ENCODE assay signal across 8 mouse cellular contexts in genomic region chr5:149713170-149713774, GRCm38 (mm10). TPM values are rescaled to one million over a fixed set of nuclear protein-coding genes. Genes with fewer than 3 reads are reported as not detected.
DNase-seq lines count a peak whose midpoint lies in the region; ATAC-seq and TF ChIP-seq lines count a peak whose summit lies in the region.

No protein-coding gene starts in this region.

- peak; percentile 5 for DNase-seq in cerebellum, adult 11 months
- DNase-seq in G1E (ENCODE audit: low spot score), result no peak
- peak; percentile 14 for DNase-seq in large intestine, adult 2 months (ENCODE audit: low read depth, low spot score)
- peak; percentile 10 for DNase-seq in skeletal muscle tissue, adult 2 months (ENCODE audit: low read depth, low spot score)

- peak overlapping the region; percentile 65 for H3K4me2 ChIP-seq in heart, embryonic 12.5 days

- no peak for ATAC-seq in cerebellum, adult (ENCODE audit: insufficient number of reproducible peaks, low FRiP score, low TSS enrichment)
- no peak for ATAC-seq in G1E (ENCODE audit: extremely low read depth, insufficient number of reproducible peaks, low FRiP score, poor library complexity, severe bottlenecking)
- peak; percentile 56; the same call in 1 of the 2 replicates for ATAC-seq in common myeloid progenitor, adult 5-6 weeks (replicated peaks; ENCODE audit: low read depth, poor library complexity, severe bottlenecking)
- no peak for ATAC-seq in heart, embryonic 12.5 days (ENCODE audit: insufficient number of reproducible peaks, low FRiP score)
- ATAC-seq in megakaryocyte-erythroid progenitor cell, adult 5-6 weeks (replicated peaks; ENCODE audit: low FRiP score, low TSS enrichment, poor library complexity, severe bottlenecking), result peak; percentile 67

- WGBS in heart, embryonic 12.5 days, result 34% methylated on average over 11 of the region's 11 CpGs
- WGBS in large intestine, adult 2 months, result 54% methylated on average over 11 of the region's 11 CpGs

- no peaks in the 10 kb centered on the region for H3K27me3 ChIP-seq in G1E (ENCODE audit: insufficient read depth, low read length)
- no peaks in the 10 kb centered on the region for H3K27me3 ChIP-seq in heart, embryonic 12.5 days (replicated peaks)

- H3K36me3 ChIP-seq in G1E (replicated peaks), result peaks cover 53% of the 10 kb centered on the region
- H3K36me3 ChIP-seq in heart, embryonic 12.5 days, result peaks cover 8% of the 10 kb centered on the region; the same call in 1 of the 2 replicates

- H3K9ac ChIP-seq in heart, embryonic 12.5 days, result no peak overlapping the region

- TF ChIP-seq CTCF in G1E (IDR thresholded peaks at IDR 0.05; ENCODE audit: low read depth, low read length), result peak; percentile 15; the same call in 1 of the 2 replicates

- peaks cover 6% of the 10 kb centered on the region; the same call in 1 of the 2 replicates for H3K9me3 ChIP-seq in G1E (replicated peaks)
- H3K9me3 ChIP-seq in heart, embryonic 12.5 days (replicated peaks), result peaks cover 7% of the 10 kb centered on the region; the same call in 1 of the 2 replicates

- H3K4me3 ChIP-seq in G1E (ENCODE audit: low read depth, low read length), result no peak overlapping the region
- H3K4me3 ChIP-seq in heart, embryonic 12.5 days, result peak overlapping the region; percentile 40

- H3K27ac ChIP-seq in heart, embryonic 12.5 days (ENCODE audit: poor library complexity, severe bottlenecking), result no peak overlapping the region

- no peaks in the 10 kb centered on the region for H3K4me1 ChIP-seq in G1E (ENCODE audit: insufficient read depth, low read depth, low read length)
- H3K4me1 ChIP-seq in heart, embryonic 12.5 days (replicated peaks), result no peaks in the 10 kb centered on the region

RNA-seq across cellular contexts. Expression of gene B3glct, which starts 35.2 kb away (rescaled TPM):
- 15.4 and 18.1 TPM in 2 replicates for total RNA-seq in G1E (2014; fragmentation: Nextera tagmentation)
- 3.3 and 4.6 TPM in 2 replicates for total RNA-seq in G1E (2017)
- polyA plus RNA-seq in G1E (2012), result 3.6 and 5.2 TPM in 2 replicates
- 7.7 and 13.2 TPM in 2 replicates for total RNA-seq in common myeloid progenitor, adult 5-6 weeks (2017)
- 12.0 and 13.9 TPM in 2 replicates for polyA plus RNA-seq in heart, embryonic 12.5 days (2016; fragmentation: Nextera tagmentation; extraction: Ambion mirVana)
- polyA plus RNA-seq in large intestine, adult 2 months (2012; rRNA removed), result 6.5 and 10.0 TPM in 2 replicates
- 24.9 and 33.7 TPM in 2 replicates for total RNA-seq in megakaryocyte-erythroid progenitor cell, adult 5-6 weeks (2014; fragmentation: Nextera tagmentation)
- 13.9 and 29.8 TPM in 2 replicates for total RNA-seq in megakaryocyte-erythroid progenitor cell, adult 5-6 weeks (2017)

Comparison
In these comparisons a context has a peak if more than half of its experiments do, and no peak if none do; other contexts are left out.
1. ATAC-seq: peak in common myeloid progenitor, adult 5-6 weeks (single experiment) and megakaryocyte-erythroid progenitor cell, adult 5-6 weeks (single experiment); none in cerebellum, adult (single experiment), G1E (single experiment) and heart, embryonic 12.5 days (single experiment).